8 mouse cellular contexts compared by ENCODE assay signal in genomic region chr4:130629391-130629790, GRCm38 (mm10). TPM values are rescaled to one million over a fixed set of nuclear protein-coding genes. Genes with fewer than 3 reads are reported as not detected.
A peak's percentile ranks its signal among the peaks of the same experiment; 100 is the strongest.
DNase-seq lines count a peak whose midpoint lies in the region; ATAC-seq and TF ChIP-seq lines count a peak whose summit lies in the region.

No protein-coding gene starts in this region.

- no peaks in the 10 kb centered on the region for H3K27me3 ChIP-seq in megakaryocyte, embryonic 14.5 days (replicated peaks)
- H3K27me3 ChIP-seq in embryonic facial prominence, embryonic 14.5 days (replicated peaks; ENCODE audit: control insufficient read depth, insufficient read depth, low read length), result no peaks in the 10 kb centered on the region
- H3K27me3 ChIP-seq in heart, postnatal 0 days (ENCODE audit: control insufficient read depth, insufficient read depth, low read length), result no peaks in the 10 kb centered on the region
- H3K27me3 ChIP-seq in midbrain, embryonic 13.5 days, result no peaks in the 10 kb centered on the region

- H3K9me3 ChIP-seq in megakaryocyte, embryonic 14.5 days, result no peaks in the 10 kb centered on the region
- H3K9me3 ChIP-seq in embryonic facial prominence, embryonic 14.5 days (ENCODE audit: control insufficient read depth, low read length), result no peaks in the 10 kb centered on the region
- H3K9me3 ChIP-seq in heart, postnatal 0 days (replicated peaks; ENCODE audit: control insufficient read depth, low read length), result no peaks in the 10 kb centered on the region
- H3K9me3 ChIP-seq in midbrain, embryonic 13.5 days, result no peaks in the 10 kb centered on the region

- peak; percentile 56 for DNase-seq in embryonic facial prominence, embryonic 14.5 days (ENCODE audit: low spot score)
- DNase-seq in heart, postnatal 0 days (ENCODE audit: low spot score), result peak; percentile 55
- DNase-seq in kidney, postnatal 25 days, result peak; percentile 59 to 62
- DNase-seq in c-Kit-positive CD71-positive TER-119-positive erythroid progenitor cells, embryonic 14.5 days (ENCODE audit: low spot score), result no peak
- DNase-seq in frontal cortex, postnatal 10 days (ENCODE audit: low spot score in 2 of 2), result no peak

- peak overlapping the region; percentile 83 for H3K4me3 ChIP-seq in megakaryocyte, embryonic 14.5 days (replicated peaks)
- H3K4me3 ChIP-seq in embryonic facial prominence, embryonic 14.5 days (ENCODE audit: low read depth, low read length), result peak overlapping the region; percentile 15
- H3K4me3 ChIP-seq in heart, postnatal 0 days (ENCODE audit: low read depth, low read length), result peak overlapping the region; percentile 8
- H3K4me3 ChIP-seq in midbrain, embryonic 13.5 days (replicated peaks), result no peak overlapping the region

- H3K9ac ChIP-seq in embryonic facial prominence, embryonic 14.5 days (ENCODE audit: low read depth, low read length), result no peak overlapping the region
- H3K9ac ChIP-seq in heart, postnatal 0 days (replicated peaks; ENCODE audit: low read depth, low read length), result no peak overlapping the region
- H3K9ac ChIP-seq in midbrain, embryonic 13.5 days (replicated peaks), result no peak overlapping the region

- no peaks in the 10 kb centered on the region for H3K36me3 ChIP-seq in megakaryocyte, embryonic 14.5 days (replicated peaks; ENCODE audit: low read length)
- no peaks in the 10 kb centered on the region for H3K36me3 ChIP-seq in embryonic facial prominence, embryonic 14.5 days (ENCODE audit: control insufficient read depth, insufficient read depth, low read length)
- no peaks in the 10 kb centered on the region for H3K36me3 ChIP-seq in heart, postnatal 0 days (replicated peaks; ENCODE audit: control insufficient read depth, insufficient read depth, low read length)
- no peaks in the 10 kb centered on the region for H3K36me3 ChIP-seq in midbrain, embryonic 13.5 days

- no peak for ATAC-seq in megakaryocyte, adult 5-6 weeks (ENCODE audit: poor library complexity, severe bottlenecking)
- ATAC-seq in embryonic facial prominence, embryonic 14.5 days (ENCODE audit: low read depth), result peak; percentile 75; the same call in 1 of the 2 replicates
- peak; percentile 58; the same call in 1 of the 2 replicates for ATAC-seq in heart, postnatal 0 days (ENCODE audit: insufficient read depth, low read depth)
- ATAC-seq in midbrain, embryonic 13.5 days, result no peak

- no peaks in the 10 kb centered on the region; the same call in 1 of the 2 replicates for H3K4me1 ChIP-seq in megakaryocyte, embryonic 14.5 days
- no peaks in the 10 kb centered on the region for H3K4me1 ChIP-seq in embryonic facial prominence, embryonic 14.5 days (ENCODE audit: control insufficient read depth, insufficient read depth, low read length)
- H3K4me1 ChIP-seq in heart, postnatal 0 days (ENCODE audit: control insufficient read depth, insufficient read depth), result no peaks in the 10 kb centered on the region
- 0 out of 2 replicates have a peak, but pooled peaks cover 3% of the 10 kb centered on the region for H3K4me1 ChIP-seq in midbrain, embryonic 13.5 days (replicated peaks)

- no peak for TF ChIP-seq CTCF in heart, postnatal 0 days (IDR thresholded peaks at IDR 0.05; ENCODE audit: low read depth)

- peak overlapping the region; percentile 63; the same call in 1 of the 2 replicates for H3K27ac ChIP-seq in embryonic facial prominence, embryonic 14.5 days (replicated peaks; ENCODE audit: low read depth, low read length)
- H3K27ac ChIP-seq in heart, postnatal 0 days (ENCODE audit: low read depth), result peak overlapping the region; percentile 58
- H3K27ac ChIP-seq in midbrain, embryonic 13.5 days, result peak overlapping the region; percentile 58; the same call in 1 of the 2 replicates

- H3K4me2 ChIP-seq in embryonic facial prominence, embryonic 14.5 days (ENCODE audit: low read depth, low read length), result peak overlapping the region; percentile 42
- peak overlapping the region; percentile 44 for H3K4me2 ChIP-seq in heart, postnatal 0 days (ENCODE audit: low read depth, low read length)
- peak overlapping the region; percentile 33 for H3K4me2 ChIP-seq in midbrain, embryonic 13.5 days (replicated peaks)

- WGBS in embryonic facial prominence, embryonic 14.5 days, result 14% methylated on average over 4 of the region's 4 CpGs
- WGBS in heart, postnatal 0 days, result 5% methylated on average over 4 of the region's 4 CpGs
- WGBS in midbrain, embryonic 13.5 days, result 5% methylated on average over 4 of the region's 4 CpGs

- TF ChIP-seq EP300 in heart, postnatal 0 days (IDR thresholded peaks at IDR 0.05; ENCODE audit: low read depth), result no peak

RNA-seq across cellular contexts. Expression of gene Pum1, which starts 33.7 kb away (rescaled TPM):
- polyA plus RNA-seq in megakaryocyte, embryonic 14.5 days (2012; ENCODE audit: insufficient read depth, low replicate concordance), result 6.7 and 7.0 TPM in 2 replicates
- 37.2 and 37.5 TPM in 2 replicates for total RNA-seq in megakaryocyte, adult 5-6 weeks (2015)
- 31.4 and 32.1 TPM in 2 replicates for total RNA-seq in megakaryocyte, adult 5-6 weeks (2017)
- polyA plus RNA-seq in embryonic facial prominence, embryonic 14.5 days (2014; fragmentation: Nextera tagmentation; extraction: Ambion mirVana), result 70.4 and 78.8 TPM in 2 replicates
- total RNA-seq in heart, postnatal 0 days (2014; rRNA removed; ENCODE audit: low replicate concordance), result 59.5 and 62.4 TPM in 2 replicates
- 28.7 and 30.1 TPM in 2 replicates for polyA plus RNA-seq in heart, postnatal 0 days (2015; fragmentation: Nextera tagmentation; extraction: Ambion mirVana)
- polyA plus RNA-seq in midbrain, embryonic 13.5 days (2015; fragmentation: Nextera tagmentation; extraction: Ambion mirVana), result 120 TPM in 2 replicates

RNA-seq across cellular contexts. Expression of gene Nkain1, which starts 55.4 kb away (rescaled TPM):
- not detected in 2 replicates for polyA plus RNA-seq in megakaryocyte, embryonic 14.5 days (2012; ENCODE audit: insufficient read depth, low replicate concordance)
- not detected in 2 replicates for total RNA-seq in megakaryocyte, adult 5-6 weeks (2015)
- not detected in 2 replicates for total RNA-seq in megakaryocyte, adult 5-6 weeks (2017)
- polyA plus RNA-seq in embryonic facial prominence, embryonic 14.5 days (2014; fragmentation: Nextera tagmentation; extraction: Ambion mirVana), result 3.6 and 4.7 TPM in 2 replicates
- 16.0 and 18.9 TPM in 2 replicates for total RNA-seq in heart, postnatal 0 days (2014; rRNA removed; ENCODE audit: low replicate concordance)
- polyA plus RNA-seq in heart, postnatal 0 days (2015; fragmentation: Nextera tagmentation; extraction: Ambion mirVana), result 0.53 and 0.85 TPM in 2 replicates
- 8.5 and 14.3 TPM in 2 replicates for polyA plus RNA-seq in midbrain, embryonic 13.5 days (2015; fragmentation: Nextera tagmentation; extraction: Ambion mirVana)

Comparison
In these comparisons a context has a peak if more than half of its experiments do, and no peak if none do; other contexts are left out.
1. ATAC-seq: peak in embryonic facial prominence, embryonic 14.5 days (single experiment) and heart, postnatal 0 days (single experiment); none in megakaryocyte, adult 5-6 weeks (single experiment) and midbrain, embryonic 13.5 days (single experiment).
2. DNase-seq: peak in embryonic facial prominence, embryonic 14.5 days (single experiment), heart, postnatal 0 days (single experiment) and kidney, postnatal 25 days (2 of 2); none in c-Kit-positive CD71-positive TER-119-positive erythroid progenitor cells, embryonic 14.5 days (single experiment) and frontal cortex, postnatal 10 days (0 of 2).
3. Peak in every context shown above with its lines, with median percentiles within 50 percentile points of each other: H3K27ac ChIP-seq and H3K4me2 ChIP-seq.